Mouse (Mus musculus) c-Kit-positive CD71-positive TER-119-positive erythroid progenitor cells, embryonic 14.5 days (primary cell): ENCODE measurements around the gene Map1b.

Experiments
- DNase-seq: peaks from one replicate; pipeline ENCODE4 v3.0.0-alpha.2; 2013; ENCODE audit warnings: low spot score

Map1b gene

GRCm38 (mm10) chr13:99444880-99445279, 71.5 kb downstream of the Map1b start:
- DNase-seq, result no peak

- DNase-seq, result no peak
Observed at GRCm38 (mm10) chr13:99444431-99444871, 71.9 kb downstream of the Map1b start.

- no peak for DNase-seq
Observed at GRCm38 (mm10) chr13:99443484-99444175, 72.7 kb downstream of the Map1b start.

GRCm38 (mm10) chr13:99442434-99443249, 73.7 kb downstream of the Map1b start:
- DNase-seq, result no peak

- no peak for DNase-seq
Observed at GRCm38 (mm10) chr13:99441700-99442433, 74.5 kb downstream of the Map1b start.

- DNase-seq, result no peak
Observed at GRCm38 (mm10) chr13:99440228-99440627, 76.1 kb downstream of the Map1b start.

- DNase-seq, result no peak
Observed at GRCm38 (mm10) chr13:99439357-99439756, 77.0 kb downstream of the Map1b start.

GRCm38 (mm10) chr13:99437051-99437450, 79.3 kb downstream of the Map1b start:
- no peak for DNase-seq

- DNase-seq, result no peak
Observed at GRCm38 (mm10) chr13:99434494-99434893, 81.8 kb downstream of the Map1b start.

- no peak for DNase-seq
Observed at GRCm38 (mm10) chr13:99433068-99434008, 83.0 kb downstream of the Map1b start.

GRCm38 (mm10) chr13:99423581-99423980, 92.8 kb downstream of the Map1b start:
- DNase-seq, result no peak

- DNase-seq, result no peak
Observed at GRCm38 (mm10) chr13:99416601-99417000, 99.7 kb downstream of the Map1b start.

GRCm38 (mm10) chr13:99414352-99414742, 102.0 kb downstream of the Map1b start:
- DNase-seq, result no peak

- DNase-seq, result no peak
Observed at GRCm38 (mm10) chr13:99413481-99414351, 102.6 kb downstream of the Map1b start.

- no peak for DNase-seq
Observed at GRCm38 (mm10) chr13:99412477-99413080, 103.8 kb downstream of the Map1b start.

- no peak for DNase-seq
Observed at GRCm38 (mm10) chr13:99411761-99412160, 104.6 kb downstream of the Map1b start.

- DNase-seq, result no peak
Observed at GRCm38 (mm10) chr13:99410611-99411515, 105.5 kb downstream of the Map1b start.

GRCm38 (mm10) chr13:99409216-99409615, 107.1 kb downstream of the Map1b start:
- no peak for DNase-seq

- DNase-seq, result no peak
Observed at GRCm38 (mm10) chr13:99399373-99399772, 117.0 kb downstream of the Map1b start.
